Mouse (Mus musculus): ENCODE data around the gene Sox13. TPM values are rescaled to one million over a fixed set of nuclear protein-coding genes. Genes with fewer than 3 reads are reported as not detected.

Sox13 gene
- polyA plus RNA-seq, 1 experiment from 2014 or later, result 1.7 TPM

DNA sequence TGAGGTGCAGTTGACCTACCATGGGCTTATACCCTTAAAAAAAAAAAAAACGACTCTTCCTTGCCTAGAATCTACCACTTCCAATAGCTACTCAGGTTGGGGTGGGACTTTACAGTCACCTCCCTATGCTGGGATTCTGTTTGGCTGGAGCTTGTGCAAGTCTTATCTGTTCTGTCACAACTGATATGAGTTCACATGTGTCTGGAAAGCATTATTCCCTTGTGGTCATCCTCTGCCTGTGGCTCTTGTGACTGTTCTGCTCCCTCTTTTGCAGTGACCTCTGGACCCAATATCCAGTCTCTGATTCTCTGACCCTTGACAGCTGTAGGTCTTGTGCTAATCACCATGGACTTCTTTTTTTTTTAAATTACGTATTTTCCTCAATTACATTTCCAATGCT lies 31.9 kb upstream of the Sox13 start:
- Histone ChIP-seq H3K4me2 (ENCODE audit: low read depth, low read length) (no peak overlapping the region), H3K4me3 (ENCODE audit: low read depth, low read length) (no peak overlapping the region), H3K27ac (ENCODE audit: low read length) (no peak overlapping the region), H3K9ac (ENCODE audit: low read depth, low read length) (no peak overlapping the region), H3K27me3 (ENCODE audit: control insufficient read depth, insufficient read depth, low read depth, low read length) (no peaks in the 10 kb centered on the region), H3K9me3 (replicated peaks; ENCODE audit: control insufficient read depth, low read length) (no peaks in the 10 kb centered on the region), H3K4me1 (ENCODE audit: control insufficient read depth, low read depth, low read length) (no peaks in the 10 kb centered on the region), H3K36me3 (ENCODE audit: control insufficient read depth, insufficient read depth) (no peaks in the 10 kb centered on the region)
- peak; percentile 38 for ATAC-seq (ENCODE audit: low read depth)
- WGBS (ENCODE audit: insufficient replicate concordance), result 37% methylated on average over 2 of the region's 2 CpGs

DNA sequence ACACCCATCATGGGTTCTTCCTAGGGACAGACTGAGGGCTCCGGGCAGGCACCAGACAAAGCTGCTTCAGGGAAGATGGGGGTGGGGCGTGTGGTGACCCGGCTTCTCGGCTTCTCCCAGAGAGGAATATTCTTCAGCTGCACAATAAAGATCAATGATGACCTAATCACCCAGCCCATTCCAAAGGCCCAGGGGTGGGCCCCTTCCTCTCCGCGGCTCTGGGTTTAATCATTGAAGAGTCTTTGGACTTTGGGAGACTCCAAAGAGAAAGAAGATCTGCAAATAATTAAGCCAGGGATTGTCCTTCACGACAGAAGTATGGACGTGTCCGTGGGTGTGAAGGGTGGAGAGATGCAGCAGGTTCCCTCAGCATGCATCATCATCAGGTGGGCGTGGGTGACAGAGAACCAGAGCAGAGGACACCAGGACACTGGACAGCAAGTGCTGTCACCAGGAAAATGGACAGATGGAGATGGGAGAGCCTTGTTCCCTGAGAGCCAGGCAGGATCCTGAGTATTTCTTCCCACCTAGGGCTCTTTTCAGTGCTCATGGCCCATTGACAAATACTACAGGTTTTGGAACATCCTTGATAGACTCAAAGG lies 28.5 kb upstream of the Sox13 start:
- Histone ChIP-seq H3K4me1 (ENCODE audit: control insufficient read depth, low read depth, low read length) (peaks cover 2% of the 10 kb centered on the region; the same call in 1 of the 2 replicates), H3K27me3 (ENCODE audit: control insufficient read depth, insufficient read depth, low read depth, low read length) (no peaks in the 10 kb centered on the region), H3K4me3 (ENCODE audit: low read depth, low read length) (no peak overlapping the region), H3K36me3 (ENCODE audit: control insufficient read depth, insufficient read depth) (no peaks in the 10 kb centered on the region), H3K27ac (ENCODE audit: low read length) (peak overlapping the region; percentile 56), H3K9ac (ENCODE audit: low read depth, low read length) (no peak overlapping the region), H3K4me2 (ENCODE audit: low read depth, low read length) (no peak overlapping the region), H3K9me3 (replicated peaks; ENCODE audit: control insufficient read depth, low read length) (no peaks in the 10 kb centered on the region)
- peak; percentile 80 for ATAC-seq (ENCODE audit: low read depth)
- 59% methylated on average over 10 of the region's 10 CpGs for WGBS (ENCODE audit: insufficient replicate concordance)

DNA sequence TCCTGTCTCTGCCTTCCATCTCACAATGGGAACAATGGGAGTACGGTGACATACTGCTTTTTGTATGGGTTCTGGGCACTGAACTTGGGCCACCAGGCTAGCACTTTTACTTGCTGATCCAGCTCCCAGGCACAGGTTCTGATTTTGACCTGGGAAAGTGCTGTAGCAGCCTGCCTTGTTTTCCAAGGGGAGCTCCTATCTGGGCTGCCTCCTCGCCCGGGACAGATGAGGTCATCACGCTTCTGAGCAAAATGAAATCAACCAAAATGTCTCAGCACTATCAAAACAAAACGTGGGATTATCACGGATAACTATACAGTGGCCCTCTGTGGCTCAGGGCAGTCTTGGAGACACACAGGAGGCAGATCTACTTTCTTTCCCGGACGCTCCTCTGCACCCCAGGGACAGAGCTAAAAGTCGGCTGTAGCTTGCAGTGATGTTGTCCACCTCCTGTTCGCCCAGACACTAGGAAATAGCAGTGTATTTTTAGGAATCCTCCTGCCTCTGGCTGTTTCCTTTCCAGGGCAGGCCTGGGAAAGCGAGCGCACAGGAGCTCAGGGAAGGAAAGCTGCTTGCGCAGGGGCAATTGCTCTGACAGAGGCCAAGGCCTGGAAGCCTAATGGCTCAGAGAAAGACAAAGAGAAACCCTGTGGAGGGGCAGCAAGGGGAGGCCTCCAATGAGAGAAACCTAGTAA lies 27.8 kb upstream of the Sox13 start:
- ATAC-seq (ENCODE audit: low read depth), result no peak
- 53% methylated on average over 13 of the region's 13 CpGs for WGBS (ENCODE audit: insufficient replicate concordance)

DNA sequence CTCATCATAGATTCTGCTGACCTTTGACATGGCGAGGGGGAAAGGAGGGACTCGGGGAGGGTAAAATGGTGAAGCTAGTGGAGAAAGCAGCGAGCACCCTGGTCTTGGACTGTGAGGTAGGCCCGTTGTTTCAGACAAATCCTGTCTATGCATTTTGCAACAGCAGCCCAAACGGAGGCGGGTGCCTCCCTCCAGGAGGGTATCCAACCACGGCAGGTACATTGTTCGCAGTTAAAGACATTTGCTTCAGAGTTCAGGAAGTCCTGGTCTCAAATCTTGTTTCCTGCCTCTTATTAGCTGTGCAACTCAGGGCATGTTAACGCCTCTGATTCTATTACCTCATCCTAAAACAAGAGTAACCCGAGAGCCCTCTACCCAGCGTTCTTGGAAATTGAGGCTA lies 26.8 kb upstream of the Sox13 start:
- no peak overlapping the region for H3K27ac ChIP-seq (ENCODE audit: low read length)
- 30% methylated on average over 11 of the region's 11 CpGs for WGBS (ENCODE audit: insufficient replicate concordance)
- no peaks in the 10 kb centered on the region for H3K27me3 ChIP-seq (ENCODE audit: control insufficient read depth, insufficient read depth, low read depth, low read length)
- no peak for ATAC-seq (ENCODE audit: low read depth)
- no peaks in the 10 kb centered on the region for H3K36me3 ChIP-seq (ENCODE audit: control insufficient read depth, insufficient read depth)
- no peak overlapping the region for H3K9ac ChIP-seq (ENCODE audit: low read depth, low read length)
- H3K4me2 ChIP-seq (ENCODE audit: low read depth, low read length), result no peak overlapping the region
- peaks cover 2% of the 10 kb centered on the region; the same call in 1 of the 2 replicates for H3K4me1 ChIP-seq (ENCODE audit: control insufficient read depth, low read depth, low read length)
- H3K9me3 ChIP-seq (replicated peaks; ENCODE audit: control insufficient read depth, low read length), result no peaks in the 10 kb centered on the region
- H3K4me3 ChIP-seq (ENCODE audit: low read depth, low read length), result no peak overlapping the region

More for the DNA sequence above, 27.8 kb upstream of the Sox13 start:
- no peaks in the 10 kb centered on the region for H3K27me3 ChIP-seq (ENCODE audit: control insufficient read depth, insufficient read depth, low read depth, low read length)
- H3K27ac ChIP-seq (ENCODE audit: low read length), result peak overlapping the region; percentile 56
- no peak overlapping the region for H3K9ac ChIP-seq (ENCODE audit: low read depth, low read length)
- H3K9me3 ChIP-seq (replicated peaks; ENCODE audit: control insufficient read depth, low read length), result no peaks in the 10 kb centered on the region
- H3K36me3 ChIP-seq (ENCODE audit: control insufficient read depth, insufficient read depth), result no peaks in the 10 kb centered on the region
- H3K4me3 ChIP-seq (ENCODE audit: low read depth, low read length), result no peak overlapping the region
- H3K4me1 ChIP-seq (ENCODE audit: control insufficient read depth, low read depth, low read length), result peaks cover 2% of the 10 kb centered on the region; the same call in 1 of the 2 replicates
- H3K4me2 ChIP-seq (ENCODE audit: low read depth, low read length), result no peak overlapping the region

DNA sequence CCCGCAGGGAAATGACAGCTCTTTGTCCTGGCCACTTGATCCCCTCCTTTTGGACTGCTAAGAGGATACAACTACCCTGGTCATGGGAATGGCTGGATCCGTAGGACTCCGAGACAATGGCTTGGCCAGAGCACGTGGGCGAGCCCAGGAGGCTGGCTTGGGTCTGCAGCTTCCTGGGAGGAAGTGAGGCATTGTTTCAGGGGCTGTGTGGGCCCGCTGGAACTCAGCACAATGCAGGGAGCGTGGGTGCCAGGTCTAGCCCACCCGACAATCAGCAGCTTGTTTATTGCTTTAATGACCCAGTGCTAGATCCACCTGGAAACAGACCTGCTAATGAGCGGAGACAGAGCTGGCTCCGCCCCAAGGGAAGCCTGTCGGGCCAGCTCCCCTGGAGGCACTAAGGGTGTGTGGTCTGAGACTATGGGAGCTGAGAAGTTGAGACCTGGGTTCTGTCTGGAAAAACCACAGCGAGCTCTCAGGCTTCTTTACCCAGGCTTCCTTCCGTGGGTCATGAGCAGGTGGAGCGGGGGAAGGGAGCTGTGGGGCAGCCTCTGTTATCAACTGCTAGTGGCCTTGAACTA lies 24.3 kb upstream of the Sox13 start:
- ATAC-seq (ENCODE audit: low read depth), result 0 out of 2 replicates have a peak, but pooled peaks have one; percentile 33
- Histone ChIP-seq H3K4me2 (ENCODE audit: low read depth, low read length) (no peak overlapping the region), H3K9ac (ENCODE audit: low read depth, low read length) (no peak overlapping the region), H3K36me3 (ENCODE audit: control insufficient read depth, insufficient read depth) (no peaks in the 10 kb centered on the region), H3K27me3 (ENCODE audit: control insufficient read depth, insufficient read depth, low read depth, low read length) (no peaks in the 10 kb centered on the region), H3K4me3 (ENCODE audit: low read depth, low read length) (no peak overlapping the region), H3K4me1 (ENCODE audit: control insufficient read depth, low read depth, low read length) (peaks cover 2% of the 10 kb centered on the region; the same call in 1 of the 2 replicates), H3K9me3 (replicated peaks; ENCODE audit: control insufficient read depth, low read length) (no peaks in the 10 kb centered on the region), H3K27ac (ENCODE audit: low read length) (no peak overlapping the region)
- WGBS (ENCODE audit: insufficient replicate concordance), result 21% methylated on average over 14 of the region's 14 CpGs

DNA sequence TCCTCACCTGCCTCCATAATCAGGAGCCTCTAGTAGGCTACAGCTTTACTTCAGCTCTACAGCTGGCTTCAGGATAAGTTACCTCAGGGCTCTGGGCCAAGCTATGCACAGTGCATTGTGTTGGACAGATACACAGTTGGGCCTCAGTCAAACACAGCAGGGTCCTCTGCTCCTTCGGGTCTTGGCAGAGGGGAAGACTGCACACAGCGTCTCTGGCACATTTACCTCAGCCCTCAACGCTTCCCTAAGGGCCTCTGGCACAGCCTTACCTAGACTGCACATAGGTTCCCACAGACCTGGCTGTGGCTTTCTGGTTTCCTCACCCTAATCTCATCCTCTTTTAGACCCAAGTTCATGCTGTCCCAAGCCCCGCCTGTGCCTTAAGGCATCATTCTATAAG lies 22.1 kb upstream of the Sox13 start:
- H3K9me3 ChIP-seq (replicated peaks; ENCODE audit: control insufficient read depth, low read length), result no peaks in the 10 kb centered on the region
- no peak overlapping the region for H3K9ac ChIP-seq (ENCODE audit: low read depth, low read length)
- no peak overlapping the region for H3K4me3 ChIP-seq (ENCODE audit: low read depth, low read length)
- ATAC-seq (ENCODE audit: low read depth), result no peak
- WGBS (ENCODE audit: insufficient replicate concordance), result 60% methylated on average over 4 of the region's 4 CpGs
- no peak overlapping the region for H3K4me2 ChIP-seq (ENCODE audit: low read depth, low read length)
- H3K36me3 ChIP-seq (ENCODE audit: control insufficient read depth, insufficient read depth), result no peaks in the 10 kb centered on the region
- no peaks in the 10 kb centered on the region for H3K27me3 ChIP-seq (ENCODE audit: control insufficient read depth, insufficient read depth, low read depth, low read length)
- no peak overlapping the region for H3K27ac ChIP-seq (ENCODE audit: low read length)
- H3K4me1 ChIP-seq (ENCODE audit: control insufficient read depth, low read depth, low read length), result peaks cover 2% of the 10 kb centered on the region; the same call in 1 of the 2 replicates

DNA sequence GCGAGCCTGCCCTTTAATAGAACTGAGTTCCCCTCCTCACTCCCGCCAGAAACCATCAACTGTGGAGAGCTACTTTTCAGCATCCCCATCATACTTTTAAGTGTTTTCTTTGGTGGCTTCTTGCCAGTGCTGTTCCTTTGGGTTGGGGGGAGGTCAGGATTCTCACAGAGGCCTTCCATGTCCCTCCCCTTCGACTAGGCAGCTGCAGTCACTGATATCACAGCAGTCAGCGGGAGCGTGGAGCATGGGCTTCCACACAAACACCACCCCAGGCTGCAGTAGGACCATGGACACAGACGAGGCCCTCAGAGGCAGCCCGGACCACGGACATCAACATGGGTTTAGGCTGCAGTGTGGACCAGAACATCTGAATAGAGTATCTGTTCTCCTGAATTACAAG lies 20.1 kb upstream of the Sox13 start:
- Histone ChIP-seq H3K36me3 (ENCODE audit: control insufficient read depth, insufficient read depth) (no peaks in the 10 kb centered on the region), H3K27ac (ENCODE audit: low read length) (no peak overlapping the region), H3K4me3 (ENCODE audit: low read depth, low read length) (no peak overlapping the region), H3K27me3 (ENCODE audit: control insufficient read depth, insufficient read depth, low read depth, low read length) (no peaks in the 10 kb centered on the region), H3K9me3 (replicated peaks; ENCODE audit: control insufficient read depth, low read length) (no peaks in the 10 kb centered on the region), H3K9ac (ENCODE audit: low read depth, low read length) (no peak overlapping the region), H3K4me1 (ENCODE audit: control insufficient read depth, low read depth, low read length) (peaks cover 2% of the 10 kb centered on the region), H3K4me2 (ENCODE audit: low read depth, low read length) (no peak overlapping the region)
- no peak for ATAC-seq (ENCODE audit: low read depth)
- 63% methylated on average over 8 of the region's 8 CpGs for WGBS (ENCODE audit: insufficient replicate concordance)

DNA sequence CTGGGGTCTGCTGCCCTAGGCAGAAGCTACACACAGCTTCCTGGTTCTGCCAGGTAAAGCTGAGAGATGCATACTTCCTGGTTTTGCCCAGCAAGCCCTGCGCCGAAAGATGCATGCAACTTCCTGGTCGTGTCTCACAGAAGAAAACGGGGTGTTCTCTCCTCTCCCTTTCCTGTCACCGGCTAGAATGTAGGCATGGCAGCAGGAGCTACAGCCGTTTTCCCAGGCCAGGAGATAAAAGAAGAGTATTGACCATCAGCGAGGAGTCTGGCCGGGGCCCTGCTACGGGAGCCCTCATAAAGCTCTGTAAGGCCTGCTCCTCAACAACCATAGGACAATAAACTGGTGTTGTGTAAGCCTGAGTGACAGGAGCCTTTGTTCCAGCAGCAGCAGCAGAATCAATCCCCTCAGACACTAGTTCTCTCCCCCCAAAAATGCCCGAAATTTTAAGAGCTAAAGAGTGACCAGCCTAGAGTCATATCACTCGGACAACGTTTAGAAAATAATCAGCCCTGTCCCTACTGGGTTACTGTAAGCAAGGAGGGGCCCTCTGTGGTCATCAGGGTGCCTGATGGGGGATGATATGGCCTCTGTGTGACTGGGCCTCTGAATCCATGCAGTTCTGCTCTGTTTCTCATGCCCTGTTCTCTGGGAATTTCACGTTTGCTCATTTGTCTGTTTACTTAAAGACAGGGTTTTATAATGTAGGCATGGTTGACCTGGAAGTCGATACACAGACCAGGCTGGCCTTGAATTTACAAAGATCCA lies 13.9 kb upstream of the Sox13 start:
- Histone ChIP-seq H3K27me3 (ENCODE audit: control insufficient read depth, insufficient read depth, low read depth, low read length) (no peaks in the 10 kb centered on the region), H3K4me3 (ENCODE audit: low read depth, low read length) (no peak overlapping the region), H3K9me3 (replicated peaks; ENCODE audit: control insufficient read depth, low read length) (no peaks in the 10 kb centered on the region), H3K27ac (ENCODE audit: low read length) (no peak overlapping the region), H3K4me2 (ENCODE audit: low read depth, low read length) (no peak overlapping the region), H3K9ac (ENCODE audit: low read depth, low read length) (no peak overlapping the region), H3K4me1 (ENCODE audit: control insufficient read depth, low read depth, low read length) (peaks cover 2% of the 10 kb centered on the region), H3K36me3 (ENCODE audit: control insufficient read depth, insufficient read depth) (no peaks in the 10 kb centered on the region)
- ATAC-seq (ENCODE audit: low read depth), result no peak
- WGBS (ENCODE audit: insufficient replicate concordance), result 32% methylated on average over 14 of the region's 14 CpGs
